11 mouse cellular contexts compared by ENCODE assay signal in genomic region chr4:123584720-123585093, GRCm38 (mm10).
DNase-seq lines count a peak whose midpoint lies in the region; ATAC-seq lines count a peak whose summit lies in the region.
"Had no signal": no experiment of that assay in that cellular context is flagged by ENCODE, and none has a peak within 500 bp of the region (broad histone marks: within the 10 kb centered on the region; RNA-seq: fewer than 3 reads in every experiment).

No protein-coding gene starts in this region.

- no peak for DNase-seq in heart, postnatal 10 days
- DNase-seq in midbrain, embryonic 11.5 days (ENCODE audit: low spot score, missing footprints): no peak
- DNase-seq in forebrain, embryonic 11.5 days (ENCODE audit: low spot score): no peak
- DNase-seq in adrenal gland, adult (ENCODE audit: inconsistent age in 2 of 2, low spot score in 1 of 2): no peak
- DNase-seq in gastrocnemius, postnatal 10 days: no peak
- DNase-seq: cerebellum, adult 2 months had no signal

- no peak overlapping the region for H3K4me2 ChIP-seq in heart, embryonic 13.5 days
- no peak overlapping the region for H3K4me2 ChIP-seq in midbrain, embryonic 11.5 days
- H3K4me2 ChIP-seq in midbrain, embryonic 16.5 days (ENCODE audit: low read length): no peak overlapping the region
- H3K4me2 ChIP-seq in forebrain, embryonic 11.5 days (ENCODE audit: low read depth, low read length, severe bottlenecking): no peak overlapping the region
- no peak overlapping the region for H3K4me2 ChIP-seq in intestine, embryonic 15.5 days (replicated peaks)
- H3K4me2 ChIP-seq: liver, embryonic 12.5 days had no signal

- no peaks in the 10 kb centered on the region for H3K27me3 ChIP-seq in heart, embryonic 13.5 days (replicated peaks)
- H3K27me3 ChIP-seq in midbrain, embryonic 11.5 days (ENCODE audit: control insufficient read depth, insufficient read depth, low read length): no peaks in the 10 kb centered on the region
- no peaks in the 10 kb centered on the region for H3K27me3 ChIP-seq in midbrain, embryonic 16.5 days (ENCODE audit: control insufficient read depth, insufficient read depth, low read depth, low read length)
- no peaks in the 10 kb centered on the region for H3K27me3 ChIP-seq in forebrain, embryonic 11.5 days (ENCODE audit: control insufficient read depth, insufficient read depth, low read length)
- H3K27me3 ChIP-seq in intestine, embryonic 15.5 days (replicated peaks): no peaks in the 10 kb centered on the region
- H3K27me3 ChIP-seq: liver, embryonic 12.5 days; megakaryocyte, embryonic 14.5 days had no signal

- H3K4me3 ChIP-seq in heart, embryonic 13.5 days: no peak overlapping the region
- no peak overlapping the region for H3K4me3 ChIP-seq in midbrain, embryonic 11.5 days (ENCODE audit: low read depth, low read length)
- H3K4me3 ChIP-seq in midbrain, embryonic 16.5 days (ENCODE audit: low read depth, low read length): no peak overlapping the region
- H3K4me3 ChIP-seq in forebrain, embryonic 11.5 days (ENCODE audit: low read depth, low read length): no peak overlapping the region
- no peak overlapping the region for H3K4me3 ChIP-seq in intestine, embryonic 15.5 days (replicated peaks)
- H3K4me3 ChIP-seq: liver, embryonic 12.5 days; megakaryocyte, embryonic 14.5 days had no signal

- no peaks in the 10 kb centered on the region for H3K36me3 ChIP-seq in heart, embryonic 13.5 days
- H3K36me3 ChIP-seq in midbrain, embryonic 11.5 days (ENCODE audit: control insufficient read depth, insufficient read depth, low read length): no peaks in the 10 kb centered on the region
- no peaks in the 10 kb centered on the region for H3K36me3 ChIP-seq in midbrain, embryonic 16.5 days (ENCODE audit: control insufficient read depth, insufficient read depth, low read length)
- H3K36me3 ChIP-seq in forebrain, embryonic 11.5 days (ENCODE audit: control insufficient read depth, insufficient read depth, low read length): no peaks in the 10 kb centered on the region
- no peaks in the 10 kb centered on the region for H3K36me3 ChIP-seq in intestine, embryonic 15.5 days
- H3K36me3 ChIP-seq: liver, embryonic 12.5 days had no signal

- 51% methylated on average over 3 of the region's 3 CpGs for WGBS in heart, embryonic 13.5 days
- WGBS in midbrain, embryonic 11.5 days: 67% methylated on average over 3 of the region's 3 CpGs
- WGBS in midbrain, embryonic 16.5 days: 38% methylated on average over 3 of the region's 3 CpGs
- WGBS in forebrain, embryonic 11.5 days: 60% methylated on average over 3 of the region's 3 CpGs
- WGBS in intestine, embryonic 15.5 days: 47% methylated on average over 3 of the region's 3 CpGs

- H3K27ac ChIP-seq in heart, embryonic 13.5 days (replicated peaks): 0 out of 2 replicates have a peak overlapping the region, but pooled peaks have one; percentile 14
- H3K27ac ChIP-seq in midbrain, embryonic 11.5 days (ENCODE audit: low read depth, low read length): 0 out of 2 replicates have a peak overlapping the region, but pooled peaks have one; percentile 22
- no peak overlapping the region for H3K27ac ChIP-seq in midbrain, embryonic 16.5 days (ENCODE audit: low read length)
- H3K27ac ChIP-seq in forebrain, embryonic 11.5 days (ENCODE audit: low read depth, low read length): peak overlapping the region; percentile 32; the same call in 1 of the 2 replicates
- H3K27ac ChIP-seq in intestine, embryonic 15.5 days: peak overlapping the region; percentile 23
- H3K27ac ChIP-seq: liver, embryonic 12.5 days had no signal

- H3K9ac ChIP-seq in heart, embryonic 13.5 days: peak overlapping the region; percentile 56
- no peak overlapping the region for H3K9ac ChIP-seq in midbrain, embryonic 11.5 days (ENCODE audit: low read length)
- H3K9ac ChIP-seq in midbrain, embryonic 16.5 days (ENCODE audit: low read depth, low read length): no peak overlapping the region
- H3K9ac ChIP-seq in forebrain, embryonic 11.5 days (ENCODE audit: low read length): no peak overlapping the region
- H3K9ac ChIP-seq in intestine, embryonic 15.5 days: no peak overlapping the region
- H3K9ac ChIP-seq: liver, embryonic 12.5 days had no signal

- intact Hi-C loops in heart, postnatal 10 days (cut with DNase I): loop anchor here (1.0 kb wide), 1 partner anchor 49 kb away; no protein-coding TSS in a partner anchor

- ATAC-seq in heart, embryonic 13.5 days (ENCODE audit: extremely low read depth, insufficient number of reproducible peaks, low FRiP score, low TSS enrichment): no peak
- ATAC-seq in midbrain, embryonic 11.5 days (ENCODE audit: low FRiP score): no peak
- no peak for ATAC-seq in midbrain, embryonic 16.5 days
- ATAC-seq in forebrain, embryonic 11.5 days (replicated peaks; ENCODE audit: low FRiP score): no peak
- no peak for ATAC-seq in intestine, embryonic 15.5 days

- no peaks in the 10 kb centered on the region for H3K9me3 ChIP-seq in heart, embryonic 13.5 days
- H3K9me3 ChIP-seq in midbrain, embryonic 11.5 days (ENCODE audit: control insufficient read depth, low read length): no peaks in the 10 kb centered on the region
- H3K9me3 ChIP-seq in midbrain, embryonic 16.5 days (replicated peaks; ENCODE audit: control insufficient read depth, low read length, poor library complexity, severe bottlenecking): no peaks in the 10 kb centered on the region
- H3K9me3 ChIP-seq in forebrain, embryonic 11.5 days (ENCODE audit: control insufficient read depth, low read length): no peaks in the 10 kb centered on the region
- no peaks in the 10 kb centered on the region for H3K9me3 ChIP-seq in intestine, embryonic 15.5 days
- H3K9me3 ChIP-seq: liver, embryonic 12.5 days; megakaryocyte, embryonic 14.5 days had no signal

- peaks cover 34% of the 10 kb centered on the region for H3K4me1 ChIP-seq in heart, embryonic 13.5 days
- peaks cover 12% of the 10 kb centered on the region for H3K4me1 ChIP-seq in midbrain, embryonic 11.5 days (ENCODE audit: control insufficient read depth, insufficient read depth, low read length)
- H3K4me1 ChIP-seq in midbrain, embryonic 16.5 days (ENCODE audit: control insufficient read depth, insufficient read depth, low read length): peaks cover 6% of the 10 kb centered on the region; the same call in 1 of the 2 replicates
- H3K4me1 ChIP-seq in forebrain, embryonic 11.5 days (replicated peaks; ENCODE audit: control insufficient read depth, insufficient read depth, low read length): peaks cover 9% of the 10 kb centered on the region
- H3K4me1 ChIP-seq in intestine, embryonic 15.5 days (replicated peaks): peaks cover 7% of the 10 kb centered on the region
